Mouse (Mus musculus): ENCODE measurements around the gene Tomt. TPM values are rescaled to one million over a fixed set of nuclear protein-coding genes. Genes with fewer than 3 reads are reported as not detected.
A peak's percentile ranks its signal among the peaks of the same experiment; 100 is the strongest.

Tomt gene
- polyA plus RNA-seq, 1 experiment from 2014 or later, result 0.56 TPM

DNA sequence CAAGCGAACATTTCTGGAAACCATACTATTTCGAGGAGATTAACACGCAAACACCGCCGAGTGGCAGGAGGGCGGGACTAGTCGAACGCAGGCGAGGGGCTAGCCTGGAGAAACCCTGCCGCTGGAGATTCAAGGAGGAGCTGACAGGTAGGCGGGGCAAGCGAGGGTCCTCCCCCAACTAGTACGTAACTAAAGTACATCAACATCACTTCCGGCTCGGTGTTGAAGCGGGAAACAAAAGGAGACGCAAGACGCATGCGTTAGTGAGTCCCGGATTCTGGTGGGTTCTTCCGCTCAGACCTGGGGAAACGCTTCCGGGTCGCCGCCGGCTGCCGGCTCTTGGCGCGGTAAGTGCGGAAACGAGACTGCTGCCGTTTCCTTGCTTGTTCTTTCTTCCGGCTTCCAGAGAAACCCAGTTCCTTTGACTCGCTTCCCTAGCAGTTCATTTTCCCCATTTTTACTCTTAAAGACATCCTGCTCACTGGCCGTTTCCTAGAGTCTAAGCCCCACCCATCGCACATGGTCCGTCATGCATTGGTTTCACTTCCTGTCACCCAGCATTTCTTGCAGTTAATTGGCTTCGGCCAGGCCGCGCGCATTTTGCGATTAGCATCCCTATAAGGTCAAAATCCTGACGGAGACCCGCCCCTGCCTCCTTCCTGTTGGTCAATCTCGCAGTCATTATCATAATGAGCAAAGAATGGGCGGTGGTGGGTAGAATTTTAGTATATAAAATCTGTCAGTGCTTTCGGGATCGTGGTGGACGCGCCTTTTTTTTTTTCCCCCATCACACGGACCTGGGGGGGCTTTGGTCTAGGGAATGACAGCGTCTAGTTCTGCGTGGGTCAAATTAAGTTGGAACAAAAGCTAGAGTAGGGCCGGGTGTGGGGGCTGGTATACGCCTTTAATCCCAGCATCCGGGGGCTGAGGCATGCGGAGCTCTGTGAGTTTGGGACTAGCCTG lies 9.8 kb downstream of the Tomt start:
- peak; percentile 96 for DNase-seq (ENCODE audit: low spot score)
- no peaks in the 10 kb centered on the region for H3K27me3 ChIP-seq (ENCODE audit: control insufficient read depth, insufficient read depth, low read length)
- WGBS, result under 1% methylated on average over 57 of the region's 57 CpGs
- peak overlapping the region; percentile 77 for H3K9ac ChIP-seq (ENCODE audit: low read length)
- peak; percentile 98 for ATAC-seq (replicated peaks; ENCODE audit: low FRiP score)
- H3K4me2 ChIP-seq (ENCODE audit: low read depth, low read length, severe bottlenecking), result peak overlapping the region; percentile 57
- no peaks in the 10 kb centered on the region; the same call in 1 of the 2 replicates for H3K4me1 ChIP-seq (replicated peaks; ENCODE audit: control insufficient read depth, insufficient read depth, low read length)
- no peaks in the 10 kb centered on the region for H3K36me3 ChIP-seq (ENCODE audit: control insufficient read depth, insufficient read depth, low read length)
- H3K27ac ChIP-seq (ENCODE audit: low read depth, low read length), result peak overlapping the region; percentile 93
- peak overlapping the region; percentile 54 for H3K4me3 ChIP-seq (ENCODE audit: low read depth, low read length)
- H3K9me3 ChIP-seq (ENCODE audit: control insufficient read depth, low read length), result no peaks in the 10 kb centered on the region

- Histone ChIP-seq H3K27me3 (ENCODE audit: control insufficient read depth, insufficient read depth, low read length) (no peaks in the 10 kb centered on the region), H3K4me1 (replicated peaks; ENCODE audit: control insufficient read depth, insufficient read depth, low read length) (no peaks in the 10 kb centered on the region; the same call in 1 of the 2 replicates), H3K27ac (ENCODE audit: low read depth, low read length) (no peak overlapping the region), H3K4me2 (ENCODE audit: low read depth, low read length, severe bottlenecking) (peak overlapping the region; percentile 40), H3K9me3 (ENCODE audit: control insufficient read depth, low read length) (no peaks in the 10 kb centered on the region), H3K4me3 (ENCODE audit: low read depth, low read length) (peak overlapping the region; percentile 54), H3K9ac (ENCODE audit: low read length) (peak overlapping the region; percentile 37; the same call in 1 of the 2 replicates), H3K36me3 (ENCODE audit: control insufficient read depth, insufficient read depth, low read length) (no peaks in the 10 kb centered on the region)
- DNase-seq (ENCODE audit: low spot score) (no peak), ATAC-seq (replicated peaks; ENCODE audit: low FRiP score) (no peak)
- WGBS, result 39% methylated on average over 9 of the region's 9 CpGs
Observed at GRCm38 (mm10) chr7:101895695-101896094, 10.5 kb downstream of the Tomt start.

GRCm38 (mm10) chr7:101888460-101888859 lies 17.7 kb downstream of the Tomt start:
- H3K27me3 ChIP-seq (ENCODE audit: control insufficient read depth, insufficient read depth, low read length), result no peaks in the 10 kb centered on the region
- DNase-seq (ENCODE audit: low spot score), result no peak
- no peaks in the 10 kb centered on the region for H3K36me3 ChIP-seq (ENCODE audit: control insufficient read depth, insufficient read depth, low read length)
- H3K27ac ChIP-seq (ENCODE audit: low read depth, low read length), result no peak overlapping the region
- H3K9ac ChIP-seq (ENCODE audit: low read length), result no peak overlapping the region
- ATAC-seq (replicated peaks; ENCODE audit: low FRiP score), result no peak
- WGBS, result 88% methylated on average over 4 of the region's 4 CpGs
- H3K9me3 ChIP-seq (ENCODE audit: control insufficient read depth, low read length), result no peaks in the 10 kb centered on the region
- no peaks in the 10 kb centered on the region for H3K4me1 ChIP-seq (replicated peaks; ENCODE audit: control insufficient read depth, insufficient read depth, low read length)
- no peak overlapping the region for H3K4me2 ChIP-seq (ENCODE audit: low read depth, low read length, severe bottlenecking)
- H3K4me3 ChIP-seq (ENCODE audit: low read depth, low read length), result no peak overlapping the region

DNA sequence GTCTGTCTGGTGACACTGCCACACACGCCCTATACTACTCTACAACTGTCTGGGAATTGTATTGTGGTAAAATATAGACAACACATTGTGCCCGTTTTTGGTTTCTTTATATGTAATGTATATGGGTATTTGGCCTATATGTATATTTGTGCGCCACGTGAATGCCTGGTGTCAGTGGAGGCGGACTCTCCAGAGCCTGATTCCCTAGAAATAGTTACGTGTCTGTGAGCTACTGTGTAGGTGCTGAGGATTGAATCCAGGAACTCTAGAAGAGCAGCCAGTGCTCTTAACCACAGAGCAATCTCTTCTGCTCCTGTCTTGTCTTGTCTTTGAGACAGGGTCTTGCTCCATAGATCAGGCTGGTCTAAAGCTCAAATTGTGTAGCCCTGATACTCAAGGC lies 19.9 kb downstream of the Tomt start:
- H3K9me3 ChIP-seq (ENCODE audit: control insufficient read depth, low read length), result no peaks in the 10 kb centered on the region
- H3K27ac ChIP-seq (ENCODE audit: low read depth, low read length), result no peak overlapping the region
- no peak overlapping the region for H3K4me2 ChIP-seq (ENCODE audit: low read depth, low read length, severe bottlenecking)
- DNase-seq (ENCODE audit: low spot score) (no peak), ATAC-seq (replicated peaks; ENCODE audit: low FRiP score) (no peak)
- 87% methylated on average over 6 of the region's 6 CpGs for WGBS
- H3K9ac ChIP-seq (ENCODE audit: low read length), result no peak overlapping the region
- H3K27me3 ChIP-seq (ENCODE audit: control insufficient read depth, insufficient read depth, low read length), result no peaks in the 10 kb centered on the region
- H3K36me3 ChIP-seq (ENCODE audit: control insufficient read depth, insufficient read depth, low read length), result no peaks in the 10 kb centered on the region
- no peaks in the 10 kb centered on the region for H3K4me1 ChIP-seq (replicated peaks; ENCODE audit: control insufficient read depth, insufficient read depth, low read length)
- H3K4me3 ChIP-seq (ENCODE audit: low read depth, low read length), result no peak overlapping the region

DNA sequence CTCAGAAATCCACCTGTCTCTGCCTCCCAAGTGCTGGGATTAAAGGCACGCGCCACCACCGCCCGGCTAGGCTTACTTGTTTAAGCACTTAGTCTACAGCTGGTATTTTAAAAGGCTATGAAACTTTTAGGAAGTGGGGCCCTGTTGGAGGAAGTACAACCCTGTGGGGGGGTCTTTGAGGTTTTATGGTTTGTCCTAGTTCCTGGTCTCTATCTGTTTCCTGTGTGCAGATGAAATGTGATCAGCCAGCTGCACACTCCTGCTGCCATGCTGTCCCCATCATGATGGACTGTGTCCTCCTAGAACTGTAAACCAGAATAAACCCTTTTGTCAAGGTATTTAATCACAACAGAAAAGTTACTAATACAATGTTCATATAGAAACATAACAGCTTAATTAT lies 22.0 kb downstream of the Tomt start:
- no peak overlapping the region for H3K4me2 ChIP-seq (ENCODE audit: low read depth, low read length, severe bottlenecking)
- DNase-seq (ENCODE audit: low spot score), result no peak
- no peak overlapping the region for H3K9ac ChIP-seq (ENCODE audit: low read length)
- no peaks in the 10 kb centered on the region for H3K27me3 ChIP-seq (ENCODE audit: control insufficient read depth, insufficient read depth, low read length)
- H3K4me1 ChIP-seq (replicated peaks; ENCODE audit: control insufficient read depth, insufficient read depth, low read length), result no peaks in the 10 kb centered on the region
- ATAC-seq (replicated peaks; ENCODE audit: low FRiP score), result no peak
- 93% methylated on average over 4 of the region's 4 CpGs for WGBS
- no peaks in the 10 kb centered on the region for H3K36me3 ChIP-seq (ENCODE audit: control insufficient read depth, insufficient read depth, low read length)
- no peak overlapping the region for H3K4me3 ChIP-seq (ENCODE audit: low read depth, low read length)
- no peak overlapping the region for H3K27ac ChIP-seq (ENCODE audit: low read depth, low read length)
- no peaks in the 10 kb centered on the region for H3K9me3 ChIP-seq (ENCODE audit: control insufficient read depth, low read length)

GRCm38 (mm10) chr7:101882413-101883154 lies 23.6 kb downstream of the Tomt start:
- DNase-seq (ENCODE audit: low spot score) (no peak), ATAC-seq (replicated peaks; ENCODE audit: low FRiP score) (no peak)
- 68% methylated on average over 9 of the region's 9 CpGs for WGBS
- Histone ChIP-seq H3K9me3 (ENCODE audit: control insufficient read depth, low read length) (no peaks in the 10 kb centered on the region), H3K4me3 (ENCODE audit: low read depth, low read length) (no peak overlapping the region), H3K36me3 (ENCODE audit: control insufficient read depth, insufficient read depth, low read length) (no peaks in the 10 kb centered on the region), H3K27ac (ENCODE audit: low read depth, low read length) (no peak overlapping the region), H3K27me3 (ENCODE audit: control insufficient read depth, insufficient read depth, low read length) (no peaks in the 10 kb centered on the region), H3K4me2 (ENCODE audit: low read depth, low read length, severe bottlenecking) (no peak overlapping the region), H3K9ac (ENCODE audit: low read length) (no peak overlapping the region), H3K4me1 (replicated peaks; ENCODE audit: control insufficient read depth, insufficient read depth, low read length) (no peaks in the 10 kb centered on the region)

DNA sequence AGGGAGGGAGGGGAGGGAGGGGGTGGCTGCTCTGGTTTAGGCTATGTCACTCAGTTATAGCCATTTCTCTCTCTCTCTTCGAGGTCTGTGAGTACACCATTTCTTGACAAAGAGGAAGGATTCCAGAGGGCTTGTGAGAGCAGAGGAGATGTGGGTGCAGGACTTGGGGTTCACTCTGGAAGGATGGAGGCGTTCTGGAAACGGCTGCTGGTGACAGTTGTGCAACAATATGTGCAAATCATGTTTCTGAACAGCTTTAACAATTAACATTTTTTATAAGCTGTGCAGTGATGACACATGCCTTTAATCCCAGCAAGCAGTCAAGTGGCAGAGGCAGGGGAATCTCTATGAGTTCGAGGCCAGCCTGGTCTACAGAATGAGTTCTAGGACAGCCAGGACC lies 25.3 kb downstream of the Tomt start:
- ATAC-seq (replicated peaks; ENCODE audit: low FRiP score), result no peak
- no peak overlapping the region for H3K4me2 ChIP-seq (ENCODE audit: low read depth, low read length, severe bottlenecking)
- 72% methylated on average over 4 of the region's 4 CpGs for whole genome bisulfite sequencing

GRCm38 (mm10) chr7:101875978-101876377 lies 30.2 kb downstream of the Tomt start:
- no peaks in the 10 kb centered on the region for H3K4me1 ChIP-seq (replicated peaks; ENCODE audit: control insufficient read depth, insufficient read depth, low read length)
- no peak overlapping the region for H3K27ac ChIP-seq (ENCODE audit: low read depth, low read length)
- WGBS, result 79% methylated on average over 1 of the region's 1 CpGs

More for the DNA sequence above, 25.3 kb downstream of the Tomt start:
- H3K27ac ChIP-seq (ENCODE audit: low read depth, low read length), result no peak overlapping the region
- no peaks in the 10 kb centered on the region for H3K36me3 ChIP-seq (ENCODE audit: control insufficient read depth, insufficient read depth, low read length)
- H3K9me3 ChIP-seq (ENCODE audit: control insufficient read depth, low read length), result no peaks in the 10 kb centered on the region
- H3K27me3 ChIP-seq (ENCODE audit: control insufficient read depth, insufficient read depth, low read length), result no peaks in the 10 kb centered on the region
- no peak overlapping the region for H3K4me3 ChIP-seq (ENCODE audit: low read depth, low read length)
- no peak for DNase-seq (ENCODE audit: low spot score)
- no peak overlapping the region for H3K9ac ChIP-seq (ENCODE audit: low read length)
- no peaks in the 10 kb centered on the region for H3K4me1 ChIP-seq (replicated peaks; ENCODE audit: control insufficient read depth, insufficient read depth, low read length)

More at GRCm38 (mm10) chr7:101875978-101876377, 30.2 kb downstream of the Tomt start:
- Histone ChIP-seq H3K9me3 (ENCODE audit: control insufficient read depth, low read length) (no peaks in the 10 kb centered on the region), H3K27me3 (ENCODE audit: control insufficient read depth, insufficient read depth, low read length) (no peaks in the 10 kb centered on the region), H3K4me2 (ENCODE audit: low read depth, low read length, severe bottlenecking) (no peak overlapping the region), H3K4me3 (ENCODE audit: low read depth, low read length) (no peak overlapping the region), H3K9ac (ENCODE audit: low read length) (no peak overlapping the region), H3K36me3 (ENCODE audit: control insufficient read depth, insufficient read depth, low read length) (no peaks in the 10 kb centered on the region)
- DNase-seq (ENCODE audit: low spot score) (no peak), ATAC-seq (replicated peaks; ENCODE audit: low FRiP score) (no peak)
